Mouse (Mus musculus): ENCODE results near the gene Cd4.
"Not testable (repeated sequence)": the region's sequence is repeated elsewhere in the genome, so short reads cannot be mapped to it uniquely, and the experiment has no call there.

Gene Cd4

DNA sequence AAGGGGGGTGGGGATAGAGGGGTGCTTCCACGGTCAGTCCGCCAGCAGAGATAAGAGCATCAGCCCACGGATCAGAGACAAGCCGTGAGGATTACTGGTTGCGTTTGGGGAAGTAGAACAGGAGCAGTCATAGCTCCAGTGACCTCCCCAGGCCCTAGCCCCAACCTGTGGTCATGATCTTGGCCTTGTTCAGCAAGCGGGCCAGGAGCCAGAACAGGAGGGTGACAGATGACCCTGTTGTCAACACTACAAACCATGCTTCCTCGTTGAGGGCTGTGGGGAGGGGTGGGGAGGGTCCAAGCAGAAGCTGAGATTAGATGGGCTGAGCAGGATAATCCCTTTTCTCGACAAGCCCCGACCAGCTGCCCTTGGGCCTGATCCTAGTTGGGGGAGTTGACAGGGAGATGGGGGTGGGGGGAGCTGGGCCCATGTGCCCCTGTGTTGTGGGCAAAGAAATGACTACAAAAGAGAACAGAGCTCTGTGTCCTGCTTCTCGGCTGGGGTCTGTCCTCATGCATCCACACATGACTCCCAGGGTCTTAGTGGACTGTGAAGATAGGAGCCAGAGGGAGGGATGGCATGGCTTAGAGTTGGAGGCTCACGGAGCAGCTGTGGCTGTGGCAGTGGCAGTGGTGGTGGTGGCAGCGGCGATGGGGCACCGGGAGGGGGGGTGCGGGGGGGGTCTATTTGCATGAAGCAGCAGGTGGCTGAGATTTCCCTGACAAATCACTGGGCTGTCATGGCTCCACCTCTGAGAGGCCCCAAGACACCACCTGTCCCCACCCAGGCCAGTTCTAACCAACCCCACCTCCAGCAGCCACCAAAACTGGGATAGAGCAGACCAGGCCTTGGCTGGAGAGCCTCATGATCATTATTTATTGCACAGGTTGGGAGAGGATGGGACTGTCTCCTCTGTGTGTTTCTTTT lies 47.5 kb downstream of the Cd4 start, which contains the start of gene Gnb3:
Gnb3 (minus strand) TSS at position 35 of the 927 bp plus-strand sequence.
- DNase-seq, result no peak

- no peak for DNase-seq
Observed at GRCm38 (mm10) chr6:124839805-124840204, 48.2 kb downstream of the Cd4 start.

DNA sequence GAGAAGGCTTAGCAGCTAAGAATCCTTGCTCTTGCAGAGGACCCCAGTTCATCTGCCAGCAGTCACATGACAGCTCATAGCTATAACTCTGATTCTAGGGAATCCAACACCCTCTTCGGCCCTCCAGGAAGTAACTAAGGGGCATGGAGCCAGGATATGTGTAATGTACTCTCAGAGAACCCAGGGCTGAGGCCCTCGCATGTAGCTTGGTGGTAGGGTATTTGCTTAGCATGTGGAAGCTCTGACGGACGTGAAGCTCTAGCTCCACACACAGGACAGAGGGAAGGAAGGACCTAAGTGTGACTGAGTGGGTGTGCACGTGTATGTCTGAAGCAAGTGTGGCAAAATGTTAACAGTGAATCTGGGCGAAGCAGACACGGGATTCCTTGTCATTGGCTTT lies 51.6 kb downstream of the Cd4 start:
- no peak for DNase-seq

DNA sequence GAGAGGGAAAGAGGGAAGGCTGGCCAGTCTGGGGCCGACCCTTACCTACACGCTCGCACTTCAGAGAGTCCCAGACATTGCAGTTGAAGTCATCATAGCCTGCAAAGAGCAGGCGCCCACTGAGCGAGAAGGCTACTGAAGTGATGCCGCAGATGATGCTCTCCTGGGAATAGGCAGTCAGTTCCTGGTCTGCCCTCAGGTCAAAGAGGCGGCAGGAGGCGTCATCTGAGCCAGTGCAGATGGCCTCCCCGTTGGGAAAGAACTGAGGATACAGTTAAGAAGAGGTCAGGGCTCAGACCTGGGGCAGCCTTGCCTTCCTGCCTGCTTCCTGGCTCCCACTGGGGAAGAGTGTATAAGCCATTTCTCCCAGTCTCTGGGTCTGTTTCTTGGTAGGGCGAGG lies 52.5 kb downstream of the Cd4 start:
- no peak for DNase-seq

DNA sequence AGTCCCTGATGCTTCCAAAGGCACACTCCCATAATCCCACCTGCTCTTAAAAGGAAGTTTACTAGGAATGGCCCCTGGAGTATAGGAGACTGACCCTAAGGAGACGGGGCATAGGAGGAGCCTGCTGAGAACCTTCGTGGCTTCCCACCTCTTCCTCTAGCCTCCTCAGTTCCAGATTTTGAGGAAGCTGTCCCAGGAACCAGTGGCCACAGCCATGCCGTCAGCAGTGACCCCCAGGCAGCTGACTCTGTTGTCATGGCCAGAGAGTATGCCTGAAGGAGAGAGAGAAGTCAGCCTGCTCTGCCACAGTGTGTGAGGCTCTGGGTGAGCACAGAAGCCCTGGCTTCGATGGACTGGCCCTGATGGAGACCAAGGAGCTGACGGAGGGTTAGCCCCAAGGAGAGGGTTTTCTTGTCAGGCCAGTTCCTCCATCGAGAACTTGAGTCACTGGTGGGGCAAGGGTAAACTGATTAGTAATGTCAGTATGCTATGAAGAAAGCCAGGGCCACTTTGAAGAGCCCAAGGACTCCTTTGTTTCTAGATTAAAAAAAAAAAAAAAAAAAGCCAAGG lies 53.4 kb downstream of the Cd4 start:
- DNase-seq, result no peak

DNA sequence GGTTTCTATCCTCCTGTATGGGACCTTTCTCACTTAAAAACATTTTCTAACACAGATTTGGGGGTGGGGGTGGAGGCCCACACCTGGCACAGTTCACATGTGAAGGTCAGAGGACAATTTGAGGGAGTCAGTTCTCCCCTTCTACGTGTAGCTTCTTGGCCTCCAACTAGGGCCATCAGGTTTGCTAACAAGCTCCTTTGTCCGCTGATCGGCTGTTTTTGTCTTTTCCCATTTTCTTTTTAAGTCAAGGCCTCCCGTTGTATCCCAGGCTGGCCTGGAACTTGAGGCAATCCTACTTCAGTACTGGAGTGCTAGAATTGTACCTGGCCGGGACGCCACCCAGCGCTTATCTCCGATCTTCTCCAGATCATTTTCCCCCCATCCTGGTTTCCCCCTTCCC lies 56.4 kb downstream of the Cd4 start:
- DNase-seq, result no peak

DNA sequence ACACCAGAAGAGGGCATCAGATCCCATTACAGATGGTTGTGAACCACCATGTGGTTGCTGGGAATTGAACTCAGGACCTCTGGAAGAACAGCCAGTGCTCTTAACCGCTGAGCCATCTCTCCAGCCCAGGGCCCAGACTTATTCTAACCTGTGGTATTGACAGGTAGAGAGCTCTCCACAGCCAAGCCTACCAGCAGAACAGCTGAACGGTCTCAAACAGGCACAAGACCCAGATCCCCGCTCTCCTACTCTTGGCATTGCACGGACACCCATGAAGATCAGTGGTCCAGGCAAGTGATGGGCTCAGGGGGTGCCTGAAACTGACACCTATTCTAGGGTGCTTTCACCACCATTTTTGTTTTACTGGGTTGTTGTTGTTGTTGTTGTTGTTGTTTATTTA lies 56.8 kb downstream of the Cd4 start:
- DNase-seq, result not testable (repeated sequence)

- DNase-seq, result peak; percentile 94
Observed at GRCm38 (mm10) chr6:124829799-124830700, 58.0 kb downstream of the Cd4 start.

DNA sequence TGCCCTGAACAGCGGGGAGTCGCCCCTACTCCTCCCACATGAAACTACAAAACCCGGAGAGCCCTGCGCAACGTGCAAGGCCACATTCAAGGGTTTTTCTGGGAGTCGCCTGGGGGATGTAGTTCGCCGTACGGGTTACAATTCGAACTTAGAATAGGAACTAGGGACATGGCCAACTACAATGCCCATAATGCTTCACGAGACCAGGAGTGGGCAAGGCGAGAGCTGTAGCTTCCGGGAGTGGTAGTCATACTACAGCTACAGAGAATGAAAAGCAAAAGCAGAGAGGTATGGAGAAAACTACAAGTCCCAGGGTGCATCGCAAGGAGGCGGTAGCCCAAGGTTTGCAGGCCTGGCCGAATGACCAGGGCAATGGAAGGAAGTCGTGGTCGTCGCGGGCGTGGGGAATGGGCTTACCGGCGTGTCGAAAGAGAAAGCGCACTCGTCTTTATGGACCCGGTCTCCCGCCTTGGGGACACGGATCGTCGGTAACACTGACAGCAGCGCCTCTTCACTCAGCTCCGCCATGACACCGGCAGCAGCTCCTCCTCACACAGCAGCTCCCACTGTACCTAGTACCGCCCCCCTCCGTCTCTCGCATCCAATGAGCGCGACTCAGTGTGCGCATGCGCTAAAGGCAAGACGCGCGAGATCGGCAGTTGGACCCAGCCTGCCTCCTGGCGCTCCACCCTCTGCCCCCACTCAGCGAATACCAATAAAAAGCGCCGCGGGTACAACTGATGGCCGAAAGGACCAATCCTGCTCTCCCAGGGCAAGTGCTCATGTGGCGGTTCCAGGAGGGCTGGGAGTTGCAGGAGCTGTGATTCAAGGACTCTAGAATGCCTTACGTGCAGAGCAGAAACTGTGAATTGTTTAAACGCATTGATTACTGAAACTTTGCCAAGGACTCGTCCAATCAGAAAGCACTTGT lies 58.9 kb downstream of the Cd4 start, which contains the start of the genes Usp5 and Cdca3:
Usp5 (minus strand) TSS at position 617 of the 931 bp plus-strand sequence.
Cdca3 (plus strand) TSS at position 680 of the 931 bp plus-strand sequence.
- DNase-seq, result peak; percentile 99

GRCm38 (mm10) chr6:124828101-124828592 lies 59.9 kb downstream of the Cd4 start:
- peak; percentile 74 for DNase-seq

- DNase-seq, result no peak
Observed at GRCm38 (mm10) chr6:124822049-124822448, 66.0 kb downstream of the Cd4 start.

GRCm38 (mm10) chr6:124820891-124821290 lies 67.1 kb downstream of the Cd4 start:
- no peak for DNase-seq

- no peak for DNase-seq
Observed at GRCm38 (mm10) chr6:124817971-124818370, 70.0 kb downstream of the Cd4 start.

GRCm38 (mm10) chr6:124817563-124817962 lies 70.5 kb downstream of the Cd4 start:
- no peak for DNase-seq

GRCm38 (mm10) chr6:124817125-124817524 lies 70.9 kb downstream of the Cd4 start:
- DNase-seq, result no peak

DNA sequence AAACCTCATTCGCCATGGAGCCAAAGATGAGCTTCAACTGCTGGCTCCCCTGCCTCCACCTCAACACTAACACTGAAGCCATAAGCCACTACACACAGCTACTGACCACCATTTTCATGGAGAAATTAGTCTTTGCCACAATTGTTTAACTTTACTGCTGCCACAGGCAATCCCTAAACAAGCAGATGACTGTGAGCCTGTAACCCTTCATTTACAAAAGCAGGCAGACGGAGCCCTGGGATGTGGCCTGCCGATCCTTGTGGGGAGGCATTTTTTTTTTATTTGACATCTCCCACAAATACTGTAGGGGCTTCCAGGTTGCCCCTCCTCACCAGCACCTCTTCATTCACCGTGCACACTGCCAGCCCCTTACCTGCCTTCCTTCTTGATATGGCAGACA lies 71.4 kb downstream of the Cd4 start:
- DNase-seq, result no peak

- no peak for DNase-seq
Observed at GRCm38 (mm10) chr6:124814858-124815774, 72.9 kb downstream of the Cd4 start.

Data from kidney, postnatal 10 days (tissue).